Mouse (Mus musculus): Measurements from ENCODE around the gene Msl1. TPM values are rescaled to one million over a fixed set of nuclear protein-coding genes. Genes with fewer than 3 reads are reported as not detected.
"Not testable (repeated sequence)": the region's sequence is repeated elsewhere in the genome, so short reads cannot be mapped to it uniquely, and the experiment has no call there.

Msl1 gene
- polyA plus RNA-seq, 2 experiments from 2014 or later = 19.9 to 22.0 TPM

GRCm38 (mm10) chr11:98797306-98797705 lies 2.0 kb downstream of the Msl1 start:
- no peak for ATAC-seq

DNA sequence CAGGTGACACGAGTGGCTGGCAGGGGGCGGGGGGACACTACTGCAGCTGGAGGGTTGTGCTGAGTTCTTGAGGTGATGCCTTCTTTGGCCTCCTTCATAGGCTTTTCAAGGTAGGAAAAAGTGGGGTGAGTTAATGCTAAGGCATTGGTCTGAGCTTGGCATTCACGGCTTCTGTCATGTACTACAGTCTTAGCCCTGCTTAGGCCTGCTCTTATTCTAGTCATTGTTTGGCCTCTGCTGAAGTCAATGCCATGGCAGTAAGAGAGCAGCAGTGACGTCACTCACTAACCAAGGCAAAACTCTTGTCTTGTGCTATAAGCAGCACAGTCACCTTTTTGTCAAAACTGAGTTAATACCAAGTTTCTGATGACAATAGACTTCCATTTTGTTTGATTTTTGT lies 2.6 kb downstream of the Msl1 start:
- no peak for ATAC-seq

GRCm38 (mm10) chr11:98804605-98805004 lies 9.3 kb downstream of the Msl1 start, which contains the start of gene Casc3:
TSS of gene Casc3 (plus strand) at chr11:98804905.
- no peak for ATAC-seq

DNA sequence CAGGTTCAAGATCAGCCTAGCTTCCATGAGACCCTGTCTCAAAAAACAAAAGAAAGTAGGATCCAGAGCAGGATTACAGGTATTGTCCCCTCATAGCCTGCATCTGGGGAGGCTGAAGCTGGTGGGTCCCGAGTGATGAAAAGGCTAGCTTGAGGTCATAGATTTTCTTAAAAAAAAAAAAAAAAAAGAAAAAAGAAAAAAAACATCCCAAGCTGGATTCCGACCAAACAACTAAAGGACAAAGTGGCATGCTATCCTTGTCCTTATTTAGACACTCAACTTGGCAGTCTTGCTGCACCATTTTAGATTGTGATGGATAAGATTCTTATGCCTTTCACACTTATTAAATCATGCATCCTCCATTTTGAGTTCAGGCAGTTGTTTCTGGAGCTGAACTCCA lies 13.1 kb downstream of the Msl1 start:
- no peak for ATAC-seq

GRCm38 (mm10) chr11:98809457-98810290 lies 14.4 kb downstream of the Msl1 start:
- peak; percentile 91 for ATAC-seq

GRCm38 (mm10) chr11:98810686-98811085 lies 15.4 kb downstream of the Msl1 start:
- ATAC-seq = no peak

DNA sequence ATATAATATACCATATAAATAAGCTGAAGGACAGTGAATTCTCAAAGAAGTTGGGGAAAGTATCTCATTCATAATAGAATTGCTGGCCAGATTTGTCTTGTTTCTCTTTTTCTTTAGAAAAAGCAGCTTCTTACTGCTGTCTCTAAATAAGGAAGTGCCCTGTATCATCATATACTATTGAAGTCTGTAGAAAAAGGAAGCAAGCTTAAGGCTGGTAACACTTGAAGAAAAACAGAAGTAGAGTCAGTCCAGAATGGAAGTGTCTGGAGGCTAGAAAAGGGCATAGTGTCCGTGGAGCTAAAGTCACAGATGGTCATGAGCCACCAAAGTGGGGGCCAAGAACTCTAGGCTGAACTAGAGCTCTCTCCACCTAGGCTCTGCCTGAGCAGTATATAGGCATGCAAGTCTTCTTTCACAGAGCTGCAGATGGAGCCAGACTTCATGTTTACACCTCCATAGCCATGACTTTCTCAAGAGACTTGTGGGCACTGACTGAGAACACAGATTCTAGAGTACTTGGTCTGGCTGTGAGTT lies 21.5 kb downstream of the Msl1 start:
- ATAC-seq = no peak

GRCm38 (mm10) chr11:98820968-98821367 lies 25.7 kb downstream of the Msl1 start:
- no peak for ATAC-seq

- not testable (repeated sequence) for ATAC-seq
Measured at GRCm38 (mm10) chr11:98826071-98826470, 30.8 kb downstream of the Msl1 start.

DNA sequence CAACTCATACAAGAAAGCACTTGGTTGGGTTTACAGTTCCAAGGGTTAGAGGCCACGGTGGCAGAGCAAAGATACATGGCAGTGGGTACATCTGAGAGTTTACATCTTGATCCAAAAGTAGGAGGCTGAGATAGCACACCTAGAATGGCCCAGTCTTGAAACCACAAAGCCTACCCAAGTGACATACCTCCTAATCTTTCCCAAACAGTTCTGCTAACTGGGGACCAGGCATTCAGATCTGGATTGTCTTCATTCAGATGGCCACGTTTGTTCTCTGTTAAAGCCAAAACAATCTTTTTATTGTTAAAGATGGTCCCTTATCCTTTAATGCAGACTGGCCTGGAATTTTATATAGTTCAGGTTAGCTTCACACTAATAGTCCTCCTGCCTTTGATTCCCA lies 32.6 kb downstream of the Msl1 start:
- no peak for ATAC-seq

- peak; percentile 36 for ATAC-seq
Measured at GRCm38 (mm10) chr11:98829091-98829775, 33.9 kb downstream of the Msl1 start.

GRCm38 (mm10) chr11:98829875-98830274 lies 34.6 kb downstream of the Msl1 start:
- no peak for ATAC-seq

DNA sequence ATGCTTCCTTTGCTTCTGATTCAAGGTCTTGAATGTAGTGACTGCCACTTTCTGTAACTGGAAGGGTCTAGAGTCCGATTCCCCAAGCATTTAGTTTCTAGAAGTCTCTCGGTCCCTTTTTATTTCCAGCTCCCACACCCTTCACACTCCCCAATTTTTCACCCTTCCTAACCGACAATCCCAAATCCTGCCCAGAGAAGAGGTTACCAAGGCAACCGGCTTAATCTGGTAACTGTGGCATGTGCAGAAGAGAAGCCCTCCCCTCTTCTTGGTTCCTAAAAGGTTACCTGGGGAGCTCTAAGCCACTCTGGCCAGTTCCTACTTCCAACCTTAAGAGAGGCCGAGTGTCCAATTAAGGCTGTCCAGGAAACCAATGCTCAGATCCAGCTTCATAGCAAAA lies 40.0 kb downstream of the Msl1 start:
- ATAC-seq = no peak

- ATAC-seq = no peak
Measured at GRCm38 (mm10) chr11:98835725-98836124, 40.4 kb downstream of the Msl1 start.

DNA sequence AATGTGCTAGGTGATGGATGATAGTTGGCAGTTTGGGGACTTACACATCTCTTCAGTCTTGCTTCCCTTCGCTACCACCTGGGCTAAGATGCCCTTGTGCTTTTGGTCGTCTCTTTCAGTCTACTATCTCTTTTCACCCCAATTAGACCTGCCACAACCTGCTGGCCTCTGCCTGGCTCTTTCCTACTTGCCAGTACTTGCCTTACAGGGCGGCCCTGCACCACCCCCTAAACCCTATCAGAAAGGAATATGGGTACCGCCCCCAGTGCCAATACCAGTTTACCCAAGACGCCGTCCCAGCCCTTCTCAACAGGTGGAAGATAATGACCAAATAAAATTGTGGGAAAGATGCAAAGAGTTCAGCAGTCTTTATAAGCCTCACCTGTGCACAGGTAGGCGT lies 40.8 kb downstream of the Msl1 start:
- peak; percentile 19 for ATAC-seq

GRCm38 (mm10) chr11:98836651-98837141 lies 41.4 kb downstream of the Msl1 start, which contains the start of gene Rapgefl1:
TSS of gene Rapgefl1 (plus strand) at chr11:98836785.
- ATAC-seq = peak; percentile 81

- no peak for ATAC-seq
Measured at GRCm38 (mm10) chr11:98837231-98837704, 42.0 kb downstream of the Msl1 start.

- no peak for ATAC-seq
Measured at GRCm38 (mm10) chr11:98837917-98838316, 42.6 kb downstream of the Msl1 start.

- no peak for ATAC-seq
Measured at GRCm38 (mm10) chr11:98838512-98838911, 43.2 kb downstream of the Msl1 start.

DNA sequence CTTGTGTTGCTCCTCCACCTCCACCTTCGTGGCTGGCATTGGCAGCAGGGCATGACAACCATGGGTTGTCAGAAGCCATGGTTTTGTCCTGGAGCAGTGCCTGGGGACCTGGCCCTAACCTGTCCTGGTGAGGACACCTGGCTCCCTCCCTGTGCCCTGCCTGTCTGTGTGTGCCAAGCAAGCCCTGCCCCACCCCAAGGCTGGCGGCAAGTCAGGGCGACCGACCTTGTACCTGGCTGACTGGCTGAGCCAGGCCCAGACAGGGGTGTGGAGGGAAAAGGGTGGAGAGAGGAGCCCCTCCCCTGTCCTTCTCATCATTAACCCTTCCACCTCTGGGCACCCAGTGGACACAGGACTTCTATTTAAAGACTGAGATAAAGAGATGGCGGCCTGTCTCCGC lies 44.1 kb downstream of the Msl1 start:
- ATAC-seq = no peak

- ATAC-seq = no peak
Measured at GRCm38 (mm10) chr11:98839897-98840296, 44.6 kb downstream of the Msl1 start.

DNA sequence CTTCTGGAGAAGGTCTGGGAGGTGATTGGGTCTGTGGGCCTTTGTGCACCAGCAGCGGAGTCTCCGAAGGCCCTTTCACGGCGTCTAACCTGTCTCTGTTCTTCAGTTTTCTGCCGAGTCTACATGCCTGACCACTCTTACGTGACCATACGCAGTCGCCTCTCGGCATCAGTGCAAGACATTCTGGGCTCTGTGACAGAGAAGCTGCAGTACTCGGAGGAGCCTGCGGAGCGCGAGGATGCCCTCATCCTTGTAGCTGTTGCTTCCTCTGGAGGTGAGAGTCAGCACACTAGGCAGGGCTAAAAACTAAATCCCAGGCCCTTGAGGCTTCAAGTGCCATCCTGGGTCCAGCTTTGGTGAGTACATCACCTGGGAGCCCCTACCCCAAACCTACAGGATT lies 50.7 kb downstream of the Msl1 start:
- no peak for ATAC-seq

- no peak for ATAC-seq
Measured at GRCm38 (mm10) chr11:98846865-98847604, 51.7 kb downstream of the Msl1 start.
